Mouse (Mus musculus): ENCODE measurements around the gene Dhcr24. TPM values are rescaled to one million over a fixed set of nuclear protein-coding genes. Genes with fewer than 3 reads are reported as not detected.

Gene Dhcr24
- polyA plus RNA-seq, 1 experiment from 2014 or later = 11.0 TPM

GRCm38 (mm10) chr4:106596200-106596599, 35.4 kb downstream of the Dhcr24 start:
- H3K4me1 ChIP-seq = no peaks in the 10 kb centered on the region
- H3K9me3 ChIP-seq (replicated peaks) = no peaks in the 10 kb centered on the region
- no peak overlapping the region for H3K27ac ChIP-seq (replicated peaks)
- no peak overlapping the region for H3K4me3 ChIP-seq
- no peak for DNase-seq (ENCODE audit: low spot score)
- peaks cover 3% of the 10 kb centered on the region for H3K36me3 ChIP-seq
- 63% methylated on average over 3 of the region's 3 CpGs for WGBS
- no peaks in the 10 kb centered on the region for H3K27me3 ChIP-seq (ENCODE audit: low read depth, poor library complexity, severe bottlenecking)

GRCm38 (mm10) chr4:106597055-106597454, 36.2 kb downstream of the Dhcr24 start:
- Histone ChIP-seq H3K27ac (replicated peaks) (no peak overlapping the region), H3K4me3 (no peak overlapping the region), H3K36me3 (no peaks in the 10 kb centered on the region), H3K27me3 (ENCODE audit: low read depth, poor library complexity, severe bottlenecking) (no peaks in the 10 kb centered on the region), H3K4me1 (no peaks in the 10 kb centered on the region), H3K9me3 (replicated peaks) (no peaks in the 10 kb centered on the region)
- WGBS = 83% methylated on average over 9 of the region's 9 CpGs
- DNase-seq (ENCODE audit: low spot score) = no peak

DNA sequence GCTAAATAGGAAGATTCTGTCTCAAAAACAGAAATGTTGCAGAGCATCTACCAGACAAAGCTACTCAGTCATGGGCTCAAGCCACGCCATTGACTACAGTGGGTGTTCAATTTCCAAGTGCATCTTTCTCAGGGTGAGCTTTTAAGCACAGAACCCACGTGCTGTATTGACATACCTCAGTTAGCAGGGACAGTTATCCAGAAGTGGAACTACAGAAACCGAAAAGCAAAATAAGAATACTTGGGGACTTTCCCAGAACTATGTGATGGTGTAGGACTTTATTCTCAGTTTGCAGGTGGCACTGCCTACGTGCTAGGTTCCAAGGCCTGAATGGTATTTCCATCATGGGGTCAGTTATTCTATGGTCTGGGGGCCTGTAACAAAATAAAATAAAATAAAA, 36.9 kb downstream of the Dhcr24 start:
- Histone ChIP-seq H3K9me3 (replicated peaks) (no peaks in the 10 kb centered on the region), H3K27me3 (ENCODE audit: low read depth, poor library complexity, severe bottlenecking) (no peaks in the 10 kb centered on the region), H3K4me1 (no peaks in the 10 kb centered on the region), H3K36me3 (no peaks in the 10 kb centered on the region), H3K27ac (replicated peaks) (no peak overlapping the region), H3K4me3 (no peak overlapping the region)
- WGBS = 84% methylated on average over 4 of the region's 4 CpGs
- no peak for DNase-seq (ENCODE audit: low spot score)

DNA sequence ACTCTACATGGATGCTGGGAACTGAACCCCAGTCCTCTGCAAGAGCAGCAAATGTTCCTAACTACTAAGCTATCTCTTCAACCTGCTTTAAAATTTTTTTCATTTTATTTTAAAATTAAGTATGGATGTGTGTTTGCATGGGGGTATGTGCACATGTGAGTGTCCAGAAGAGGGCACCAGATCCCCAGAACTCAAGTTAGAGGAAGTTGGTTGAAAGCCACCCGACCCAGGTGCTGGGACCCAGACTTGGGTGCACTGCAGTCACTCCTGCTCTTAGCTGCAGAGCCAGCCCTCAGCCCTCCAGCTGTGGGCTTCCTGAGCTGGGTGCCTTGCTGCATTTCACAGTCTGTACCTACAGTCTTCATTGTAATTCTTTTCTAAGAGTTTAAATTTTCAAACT, 38.6 kb downstream of the Dhcr24 start:
- H3K27me3 ChIP-seq (ENCODE audit: low read depth, poor library complexity, severe bottlenecking) = no peaks in the 10 kb centered on the region
- H3K36me3 ChIP-seq = no peaks in the 10 kb centered on the region
- H3K4me1 ChIP-seq = no peaks in the 10 kb centered on the region
- H3K27ac ChIP-seq (replicated peaks) = no peak overlapping the region
- DNase-seq (ENCODE audit: low spot score) = no peak
- H3K4me3 ChIP-seq = no peak overlapping the region
- H3K9me3 ChIP-seq (replicated peaks) = no peaks in the 10 kb centered on the region
- 59% methylated on average over 1 of the region's 1 CpGs for WGBS

DNA sequence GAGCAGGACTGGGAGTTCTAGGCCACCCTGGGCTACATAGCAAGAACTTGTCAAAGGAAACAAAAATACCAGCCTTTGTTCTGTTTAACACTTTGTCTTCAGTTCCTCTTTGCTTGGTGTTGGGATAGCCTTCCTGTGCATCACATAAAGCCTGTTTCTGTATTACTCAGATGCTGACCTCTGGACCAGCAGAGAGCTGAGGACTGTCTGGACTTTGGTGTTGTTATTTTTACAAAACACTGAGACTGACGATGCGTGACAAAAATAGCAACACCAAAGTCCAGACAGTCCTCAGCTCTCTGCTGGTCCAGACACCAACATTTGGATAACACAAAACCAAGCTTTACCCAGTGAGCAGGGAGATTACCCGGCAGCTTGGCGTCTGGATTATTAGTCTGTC, 39.9 kb downstream of the Dhcr24 start:
- Histone ChIP-seq H3K4me3 (no peak overlapping the region), H3K9me3 (replicated peaks) (no peaks in the 10 kb centered on the region), H3K36me3 (no peaks in the 10 kb centered on the region), H3K27me3 (ENCODE audit: low read depth, poor library complexity, severe bottlenecking) (no peaks in the 10 kb centered on the region), H3K27ac (replicated peaks) (no peak overlapping the region), H3K4me1 (no peaks in the 10 kb centered on the region)
- WGBS = 89% methylated on average over 4 of the region's 4 CpGs
- DNase-seq (ENCODE audit: low spot score) = no peak

DNA sequence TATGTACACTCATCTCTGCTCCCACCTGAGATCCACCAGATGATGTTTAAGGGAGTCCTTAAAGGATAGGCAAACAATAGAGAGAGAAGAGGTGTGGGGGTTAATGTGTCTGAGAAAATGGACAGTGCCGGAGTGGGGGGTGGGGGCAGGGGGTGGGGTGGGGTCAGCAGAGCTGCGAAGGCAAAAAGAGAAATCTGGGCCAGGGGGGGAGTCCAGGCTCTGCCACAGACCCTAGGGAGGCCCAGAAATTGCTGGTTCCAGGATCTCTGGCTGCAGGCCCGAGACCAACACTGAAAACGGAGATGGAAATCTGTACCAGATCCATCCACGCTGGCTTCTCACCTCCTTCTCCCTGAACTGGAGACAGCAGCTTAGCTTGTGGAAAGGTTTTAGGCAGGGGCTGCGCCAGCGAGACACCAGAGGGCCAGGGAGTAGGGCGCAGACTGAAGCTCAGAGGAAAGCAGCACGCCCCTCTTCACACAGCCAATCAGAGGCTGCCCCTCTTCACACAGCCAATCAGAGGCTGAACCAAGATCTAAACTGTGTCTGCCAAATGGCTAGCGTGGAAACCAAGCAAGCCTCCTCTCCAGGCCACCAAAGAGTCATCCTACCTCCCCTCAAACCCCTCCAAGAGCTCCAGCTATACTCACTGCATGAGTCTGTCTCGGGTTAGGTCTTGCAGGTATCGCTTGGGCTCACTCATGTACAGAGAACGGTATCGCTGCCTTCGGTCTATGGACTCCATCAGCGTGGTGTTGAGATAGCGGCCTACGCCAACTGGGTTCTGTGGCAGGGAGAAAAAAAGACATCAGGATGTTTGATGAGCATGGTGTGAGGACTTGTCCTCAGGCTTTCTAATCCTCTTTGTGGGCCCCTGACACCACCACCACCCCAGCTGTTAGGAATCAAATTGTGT, 46.1 kb downstream of the Dhcr24 start:
- Histone ChIP-seq H3K27ac (replicated peaks) (peak overlapping the region; percentile 60), H3K4me3 (peak overlapping the region; percentile 35), H3K36me3 (no peaks in the 10 kb centered on the region), H3K9me3 (replicated peaks) (no peaks in the 10 kb centered on the region), H3K4me1 (peaks cover 8% of the 10 kb centered on the region), H3K27me3 (ENCODE audit: low read depth, poor library complexity, severe bottlenecking) (no peaks in the 10 kb centered on the region)
- DNase-seq (ENCODE audit: low spot score) = peak; percentile 60
- 47% methylated on average over 18 of the region's 18 CpGs for WGBS

GRCm38 (mm10) chr4:106607905-106608304, 47.1 kb downstream of the Dhcr24 start:
- peaks cover under 1% of the 10 kb centered on the region; the same call in 1 of the 2 replicates for H3K27me3 ChIP-seq (ENCODE audit: low read depth, poor library complexity, severe bottlenecking)
- H3K4me1 ChIP-seq = peaks cover 8% of the 10 kb centered on the region
- no peaks in the 10 kb centered on the region for H3K36me3 ChIP-seq
- H3K27ac ChIP-seq (replicated peaks) = no peak overlapping the region
- DNase-seq (ENCODE audit: low spot score) = no peak
- H3K9me3 ChIP-seq (replicated peaks) = no peaks in the 10 kb centered on the region
- no peak overlapping the region for H3K4me3 ChIP-seq
- WGBS = 93% methylated on average over 1 of the region's 1 CpGs

DNA sequence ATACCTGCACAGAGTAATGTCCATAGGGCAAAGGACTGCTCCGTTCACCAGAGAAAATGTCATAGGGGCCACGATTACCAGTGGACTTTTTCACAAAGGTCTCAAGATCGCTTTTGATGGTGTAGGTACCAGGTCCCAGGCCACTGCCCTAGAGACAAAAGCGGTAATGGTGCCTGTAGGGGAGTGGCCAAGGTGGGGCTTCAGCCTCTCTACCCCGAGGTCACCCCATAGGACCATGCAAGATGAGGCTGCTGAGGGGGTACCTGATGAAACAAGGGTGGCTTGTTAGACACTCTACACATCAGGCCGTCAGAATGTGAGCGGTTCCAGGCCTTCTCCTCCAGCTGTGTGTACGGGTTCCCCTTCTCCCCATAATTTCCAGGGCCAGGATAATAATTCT, 52.3 kb downstream of the Dhcr24 start:
- no peak for DNase-seq (ENCODE audit: low spot score)
- WGBS = 78% methylated on average over 8 of the region's 8 CpGs
- peaks cover 21% of the 10 kb centered on the region for H3K4me1 ChIP-seq
- peaks cover 41% of the 10 kb centered on the region for H3K27me3 ChIP-seq (ENCODE audit: low read depth, poor library complexity, severe bottlenecking)
- H3K9me3 ChIP-seq (replicated peaks) = no peaks in the 10 kb centered on the region
- H3K4me3 ChIP-seq = no peak overlapping the region
- no peaks in the 10 kb centered on the region for H3K36me3 ChIP-seq
- no peak overlapping the region for H3K27ac ChIP-seq (replicated peaks)

DNA sequence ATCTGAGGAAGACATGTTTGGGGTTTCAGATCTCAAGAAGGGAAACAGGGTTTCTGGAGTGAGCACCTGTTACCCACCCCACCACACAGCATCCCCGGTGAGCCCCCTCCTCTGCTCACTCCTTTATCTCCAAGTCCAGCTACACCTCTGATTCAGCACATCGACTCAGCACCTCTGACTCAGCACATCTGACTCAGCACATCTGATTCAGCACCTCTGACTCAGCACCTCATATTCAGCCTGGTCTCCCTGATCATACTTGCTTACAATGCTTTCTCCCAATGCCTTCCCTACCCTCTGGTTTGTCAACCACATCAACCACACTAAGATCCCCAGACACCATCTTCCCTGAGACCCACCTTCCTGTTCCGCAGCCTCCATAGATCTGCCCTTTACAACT, 52.7 kb downstream of the Dhcr24 start:
- Histone ChIP-seq H3K4me3 (no peak overlapping the region), H3K36me3 (no peaks in the 10 kb centered on the region), H3K27me3 (ENCODE audit: low read depth, poor library complexity, severe bottlenecking) (peaks cover 42% of the 10 kb centered on the region), H3K4me1 (peaks cover 21% of the 10 kb centered on the region), H3K27ac (replicated peaks) (no peak overlapping the region), H3K9me3 (replicated peaks) (no peaks in the 10 kb centered on the region)
- WGBS = 76% methylated on average over 3 of the region's 3 CpGs
- DNase-seq (ENCODE audit: low spot score) = no peak

- no peak overlapping the region for H3K27ac ChIP-seq (replicated peaks)
- peaks cover 47% of the 10 kb centered on the region for H3K27me3 ChIP-seq (ENCODE audit: low read depth, poor library complexity, severe bottlenecking)
- 43% methylated on average over 7 of the region's 7 CpGs for WGBS
- no peaks in the 10 kb centered on the region for H3K9me3 ChIP-seq (replicated peaks)
- H3K4me1 ChIP-seq = peaks cover 21% of the 10 kb centered on the region
- peak; percentile 74 for DNase-seq (ENCODE audit: low spot score)
- H3K4me3 ChIP-seq = no peak overlapping the region
- no peaks in the 10 kb centered on the region for H3K36me3 ChIP-seq
These were observed 53.5 kb downstream of the Dhcr24 start for GRCm38 (mm10) chr4:106614180-106614797.

DNA sequence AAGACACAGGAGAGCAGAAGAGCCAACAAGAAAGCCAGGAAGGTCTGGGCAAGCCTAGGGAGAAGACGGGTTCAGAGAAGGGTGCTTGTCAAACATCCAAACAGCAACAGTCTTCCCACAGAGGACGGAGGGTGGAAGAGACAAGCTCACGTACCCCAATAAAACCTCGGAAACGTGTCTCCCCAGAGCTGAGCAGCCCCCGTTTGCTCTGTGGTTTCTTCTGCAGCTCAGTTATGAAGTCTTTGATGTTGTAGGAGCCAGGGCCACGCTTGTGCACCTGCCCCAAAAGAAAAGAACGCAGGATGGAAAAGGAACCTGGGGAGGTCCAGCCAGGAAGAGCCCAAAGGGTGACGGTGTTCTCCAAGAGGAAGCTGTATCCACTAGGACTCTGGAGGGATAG, 54.0 kb downstream of the Dhcr24 start:
- peaks cover 21% of the 10 kb centered on the region for H3K4me1 ChIP-seq
- H3K9me3 ChIP-seq (replicated peaks) = no peaks in the 10 kb centered on the region
- H3K4me3 ChIP-seq = no peak overlapping the region
- H3K27me3 ChIP-seq (ENCODE audit: low read depth, poor library complexity, severe bottlenecking) = peaks cover 47% of the 10 kb centered on the region
- no peak for DNase-seq (ENCODE audit: low spot score)
- WGBS = 85% methylated on average over 9 of the region's 9 CpGs
- no peaks in the 10 kb centered on the region for H3K36me3 ChIP-seq
- H3K27ac ChIP-seq (replicated peaks) = no peak overlapping the region

DNA sequence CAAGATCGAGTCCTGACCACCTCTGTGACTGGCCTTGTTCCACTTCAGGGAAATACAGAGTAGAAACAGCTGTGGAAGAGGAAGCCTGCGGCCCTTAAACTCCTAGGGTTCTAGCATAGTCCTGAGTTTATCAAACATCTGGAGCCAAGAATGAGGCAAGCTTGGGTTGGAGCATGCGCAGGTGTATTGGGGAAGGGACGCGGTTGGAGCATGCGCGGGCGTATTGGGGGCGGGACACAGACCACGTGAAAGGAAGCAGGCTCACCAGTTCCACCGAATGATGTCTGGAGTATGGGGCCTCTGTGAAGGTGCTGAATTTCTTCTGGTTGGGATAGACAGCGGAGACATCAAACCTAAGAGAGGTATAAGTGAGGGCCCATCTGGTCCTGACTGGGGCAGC, 54.8 kb downstream of the Dhcr24 start:
- H3K4me3 ChIP-seq = no peak overlapping the region
- no peaks in the 10 kb centered on the region for H3K9me3 ChIP-seq (replicated peaks)
- H3K27ac ChIP-seq (replicated peaks) = no peak overlapping the region
- DNase-seq (ENCODE audit: low spot score) = no peak
- 88% methylated on average over 12 of the region's 12 CpGs for WGBS
- H3K27me3 ChIP-seq (ENCODE audit: low read depth, poor library complexity, severe bottlenecking) = peaks cover 47% of the 10 kb centered on the region
- peaks cover 21% of the 10 kb centered on the region for H3K4me1 ChIP-seq
- no peaks in the 10 kb centered on the region for H3K36me3 ChIP-seq

GRCm38 (mm10) chr4:106617056-106617455, 56.2 kb downstream of the Dhcr24 start, which contains the start of gene Lexm:
Gene Lexm (minus strand): TSS chr4:106617241.
- peak within 1 kb of the TSS; percentile 49 for H3K4me3 ChIP-seq
- DNase-seq (ENCODE audit: low spot score) = peak; percentile 34
- no peaks in the 10 kb centered on the region for H3K36me3 ChIP-seq
- H3K9me3 ChIP-seq (replicated peaks) = no peaks in the 10 kb centered on the region
- H3K4me1 ChIP-seq = peaks cover 21% of the 10 kb centered on the region
- peaks cover 58% of the 10 kb centered on the region for H3K27me3 ChIP-seq (ENCODE audit: low read depth, poor library complexity, severe bottlenecking)
- H3K27ac ChIP-seq (replicated peaks) = peak within 1 kb of the TSS; percentile 39; the same call in 1 of the 2 replicates
- WGBS = 2% methylated on average over 18 of the region's 19 CpGs
